Mouse (Mus musculus) heart, postnatal 10 days (tissue): Measurements from ENCODE around the gene Tekt4. TPM values are rescaled to one million over a fixed set of nuclear protein-coding genes. Genes with fewer than 3 reads are reported as not detected.

Experiments
- DNase-seq, 2 experiments: peaks; one replicate each; pipeline ENCODE4 v3.0.0; 2021
- intact Hi-C: fragments of 180-260 bp; cut with DNase I; formaldehyde crosslinking; loops from one replicate; pipeline ENCODE4 v1.15.1; 2025
- total RNA-seq, 2 experiments: library from RNA; stranded (reverse); gene quantifications; 2 replicates each; pipeline ENCODE4 v1.2.3; 2021

The Tekt4 gene
- total RNA-seq, 2 experiments from 2014 or later, result not detected

DNA sequence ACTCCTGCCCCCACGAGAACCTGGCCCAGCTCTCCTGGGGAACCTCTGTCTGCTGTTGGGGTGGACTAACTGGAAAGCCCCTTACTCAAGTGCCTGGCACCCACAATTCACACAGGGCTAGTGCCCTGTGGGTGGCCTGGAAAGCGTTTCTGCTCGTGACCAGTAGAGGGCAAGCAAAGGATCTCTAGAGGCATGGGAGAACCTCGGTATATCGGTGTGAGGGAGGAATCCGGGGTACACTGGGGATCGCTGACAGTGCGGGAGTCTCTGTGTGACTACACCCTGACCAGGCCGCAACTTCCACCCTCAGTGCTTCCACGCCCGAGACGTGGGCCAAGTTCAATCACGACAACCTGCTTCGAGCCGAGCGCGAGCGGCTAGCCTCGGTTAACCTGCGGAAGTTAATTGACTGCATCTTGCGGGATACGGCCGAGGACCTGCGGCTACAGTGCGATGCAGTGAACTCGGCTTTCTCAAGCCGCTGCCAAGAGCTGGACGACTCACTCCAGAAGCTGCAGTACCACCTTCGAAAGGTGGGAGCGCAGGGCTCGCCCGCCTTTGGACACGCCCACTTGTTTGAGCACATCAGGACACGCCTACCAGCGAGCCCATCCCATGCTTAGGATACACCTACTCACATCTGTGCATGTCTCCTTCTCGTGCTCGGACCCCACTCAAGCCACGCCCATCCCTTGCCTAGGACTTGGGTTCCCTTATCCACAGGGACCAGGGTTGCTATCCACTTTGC is 20.1 kb downstream of the Tekt4 start:
- DNase-seq, result peak in 1 of 2 experiments; percentile 75
- intact Hi-C loops, result no loop called here

DNA sequence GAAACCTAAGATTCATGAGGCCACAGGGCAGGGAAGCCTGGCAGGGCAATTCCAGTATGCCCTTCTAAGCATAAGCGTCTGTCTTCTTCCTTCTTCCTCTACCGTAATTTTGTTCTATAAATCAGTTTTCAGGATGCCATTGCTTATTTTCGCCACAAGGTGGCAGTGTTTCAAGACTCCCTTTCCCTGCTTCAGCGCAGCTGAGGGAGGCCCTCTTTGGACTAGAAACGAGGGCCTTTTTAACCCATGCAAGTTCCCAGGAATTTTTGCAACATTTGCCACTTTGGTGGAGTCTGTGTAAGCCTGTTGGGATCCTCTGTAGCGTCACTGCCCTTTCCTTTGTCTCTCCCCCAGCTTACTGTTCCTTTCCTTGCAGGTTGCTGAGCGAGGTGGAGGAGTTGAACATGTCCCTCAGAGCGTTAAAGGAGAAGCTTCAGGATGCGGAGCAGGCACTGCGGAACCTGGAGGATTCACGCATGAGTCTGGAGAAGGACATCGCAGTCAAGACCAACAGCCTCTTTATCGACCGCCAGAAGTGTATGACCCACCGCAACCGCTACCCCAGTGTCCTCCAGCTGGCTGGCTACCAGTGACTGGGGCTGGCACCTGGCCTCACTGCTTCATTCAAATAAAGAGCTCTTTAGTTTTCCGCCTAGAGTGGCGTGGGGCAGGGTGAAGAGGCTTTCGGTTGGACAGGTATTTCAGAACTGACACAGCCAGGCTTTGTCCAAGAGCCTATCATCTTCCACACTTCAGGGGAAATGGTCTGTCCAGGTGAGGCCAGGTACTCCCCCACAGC is 21.7 kb downstream of the Tekt4 start:
- DNase-seq, result peak; percentile 62 to 78
- intact Hi-C loops, result loop anchor here (1.0 kb wide), 2 partner anchors 31 to 222 kb away; no protein-coding TSS in a partner anchor

DNA sequence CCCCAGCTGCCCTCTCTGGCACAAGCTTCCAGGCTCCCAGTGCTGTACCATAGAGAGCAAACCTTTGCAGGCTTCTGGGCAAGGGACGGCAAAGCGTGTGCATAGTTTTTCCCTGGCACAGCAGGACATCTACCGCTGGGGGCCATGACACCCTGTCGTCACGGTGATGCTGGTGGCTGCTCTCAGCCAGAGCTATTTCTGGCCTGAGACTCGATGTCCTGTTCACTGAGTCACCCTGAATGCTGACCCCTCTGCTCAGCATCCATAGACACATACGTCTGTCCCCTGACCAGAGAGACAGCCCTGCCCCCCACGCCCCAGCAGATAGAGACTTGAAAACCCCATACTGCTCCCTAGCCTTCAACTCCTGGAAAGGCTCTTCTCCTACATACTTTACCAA is 25.7 kb downstream of the Tekt4 start:
- intact Hi-C loops, result no loop called here
- DNase-seq, result no peak

DNA sequence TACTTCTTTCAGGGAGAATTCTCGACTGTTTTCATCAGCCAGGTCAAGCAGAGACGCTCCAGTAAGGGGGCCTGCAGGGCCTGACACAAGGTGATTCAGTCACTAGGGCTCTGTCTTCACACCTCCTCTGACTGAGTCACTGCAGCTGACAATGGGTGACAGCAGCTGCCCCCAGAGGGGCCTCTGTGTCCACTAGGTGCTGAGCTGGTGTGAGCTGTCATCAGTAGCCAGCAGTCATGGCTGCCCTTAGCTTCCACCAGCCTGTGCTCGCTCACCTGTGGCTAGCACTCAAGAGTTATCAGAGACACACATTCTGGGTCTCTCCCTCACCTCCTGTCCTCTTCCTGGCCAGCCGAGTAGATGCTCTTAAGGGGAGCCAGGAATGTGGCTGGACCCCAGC is 26.4 kb downstream of the Tekt4 start:
- intact Hi-C loops, result no loop called here
- no peak for DNase-seq

DNA sequence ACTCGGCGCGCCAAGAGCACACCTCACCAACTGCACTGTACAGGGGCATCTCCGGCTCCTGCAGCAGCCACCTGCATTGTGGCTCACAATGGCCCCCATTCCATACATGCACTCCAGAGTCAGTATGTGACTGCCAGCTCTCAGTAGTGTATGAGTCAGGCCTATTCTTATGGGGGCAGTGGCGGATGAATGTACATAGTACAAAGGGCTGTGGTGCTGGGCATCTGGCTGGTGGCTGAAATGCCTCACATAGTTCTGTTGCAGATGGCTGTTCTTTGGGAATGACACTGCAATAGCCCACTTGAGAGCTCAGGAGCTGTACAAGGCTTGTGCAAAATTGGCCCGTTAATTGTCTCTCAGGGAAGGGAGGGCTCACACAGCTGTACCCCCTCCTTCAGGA is 27.7 kb downstream of the Tekt4 start:
- intact Hi-C loops, result no loop called here
- no peak for DNase-seq

DNA sequence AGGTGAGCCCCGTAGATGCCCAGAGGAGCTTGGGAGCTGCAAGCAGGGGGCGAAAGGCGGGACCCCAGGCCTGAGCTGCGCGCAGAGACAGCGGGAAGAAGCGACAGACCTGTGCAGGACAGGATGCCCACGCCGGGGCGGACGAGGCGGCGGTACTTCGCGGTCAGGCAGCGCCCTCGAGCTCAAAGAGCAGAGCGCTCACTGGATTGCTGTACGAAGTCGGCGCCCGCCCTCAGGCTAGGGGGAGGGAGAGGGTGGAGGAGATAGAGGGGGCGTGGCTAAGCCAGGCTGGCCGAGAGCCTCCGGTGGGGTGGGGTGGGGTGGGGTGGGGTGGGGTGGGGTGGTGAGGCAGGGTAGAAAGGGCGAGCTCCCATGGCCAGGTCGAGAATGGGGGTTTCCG is 42.6 kb downstream of the Tekt4 start, which contains the start of gene Sstr5:
Gene Sstr5, minus strand, starts transcription at position 276 of the 400 bp plus-strand sequence.
- intact Hi-C loops, result no loop called here
- DNase-seq, result no peak

DNA sequence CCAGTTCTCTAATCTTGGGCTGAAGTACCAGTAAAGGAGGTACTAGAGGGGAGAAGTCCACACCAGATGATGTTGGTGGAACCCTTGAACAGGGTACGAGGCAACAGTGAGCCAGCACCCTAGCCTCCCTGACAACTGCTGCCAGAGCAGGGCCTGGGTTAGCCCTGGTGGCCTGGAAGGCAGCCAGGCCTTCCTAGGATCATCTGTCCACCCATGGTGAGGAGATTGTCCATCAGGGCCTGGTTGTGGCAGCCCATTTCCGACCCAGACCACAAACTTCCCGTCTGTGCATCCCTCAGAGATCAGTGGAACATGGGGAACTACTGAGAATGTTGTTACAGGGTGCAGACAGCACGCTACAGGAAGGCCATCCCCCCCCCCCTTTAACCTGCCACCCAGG is 48.2 kb downstream of the Tekt4 start:
- no peak for DNase-seq
- intact Hi-C loops, result loop anchor here (10.0 kb wide), 1 partner anchor 192 kb away; no protein-coding TSS in a partner anchor

DNA sequence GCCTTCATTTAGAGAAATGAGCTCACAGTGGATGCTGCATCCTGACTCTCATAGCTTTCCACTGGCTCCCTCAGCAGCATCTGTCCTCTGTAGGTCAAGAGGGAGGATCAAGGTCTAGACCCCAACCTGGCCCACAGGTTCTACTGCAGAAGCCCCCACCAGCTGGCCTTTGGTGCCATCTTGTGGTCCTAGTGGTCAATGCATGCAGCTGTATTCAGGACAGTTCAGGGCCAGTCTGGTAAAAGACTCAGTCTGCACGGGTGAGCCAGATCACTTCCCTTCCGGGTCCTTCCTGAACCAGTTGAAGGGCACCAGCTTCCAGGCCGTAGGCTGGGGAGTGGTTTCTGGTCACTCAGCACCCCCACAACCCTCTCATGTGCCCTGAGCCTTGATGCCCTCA is 53.4 kb downstream of the Tekt4 start:
- DNase-seq, result peak; percentile 71 to 85
- intact Hi-C loops, result loop anchor here (1.0 to 10.0 kb wide), 2 partner anchors 31 to 187 kb away; no protein-coding TSS in a partner anchor

DNA sequence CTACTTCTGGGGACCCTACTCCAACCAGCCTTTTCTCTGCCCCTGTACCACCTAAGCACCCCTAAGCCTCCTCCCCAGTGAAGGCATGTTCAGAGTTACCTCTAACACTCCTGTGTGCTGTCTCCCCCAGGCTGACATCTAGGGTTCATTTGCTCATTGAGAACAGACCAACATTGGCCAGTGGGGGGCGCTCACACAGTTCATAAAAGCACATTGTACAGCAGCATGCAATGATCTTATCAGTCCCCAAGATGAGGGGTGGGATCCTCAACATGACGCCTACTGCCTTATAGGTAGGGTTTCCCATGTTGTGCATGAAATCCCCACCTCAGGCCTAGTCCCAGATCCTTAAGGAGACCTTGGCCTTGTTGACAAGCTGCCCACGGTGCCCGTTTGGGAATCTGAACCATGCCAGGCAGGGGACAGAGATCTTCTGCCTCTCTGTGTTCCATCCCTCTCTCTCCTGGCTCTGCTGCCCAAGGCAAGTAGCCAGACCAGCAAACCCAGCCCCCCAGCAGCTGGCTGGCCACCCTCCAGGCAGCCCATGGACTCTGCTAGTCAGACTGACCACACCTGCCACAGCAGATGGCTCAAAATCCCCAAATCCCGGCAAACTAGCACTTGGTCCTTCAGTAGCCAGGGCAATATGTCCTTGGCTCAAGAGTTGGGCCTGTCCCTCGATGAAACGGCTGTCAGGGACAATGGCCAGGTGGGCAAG is 54.6 kb downstream of the Tekt4 start:
- intact Hi-C loops, result loop anchor here (10.0 kb wide), 1 partner anchor 186 kb away; no protein-coding TSS in a partner anchor

DNA sequence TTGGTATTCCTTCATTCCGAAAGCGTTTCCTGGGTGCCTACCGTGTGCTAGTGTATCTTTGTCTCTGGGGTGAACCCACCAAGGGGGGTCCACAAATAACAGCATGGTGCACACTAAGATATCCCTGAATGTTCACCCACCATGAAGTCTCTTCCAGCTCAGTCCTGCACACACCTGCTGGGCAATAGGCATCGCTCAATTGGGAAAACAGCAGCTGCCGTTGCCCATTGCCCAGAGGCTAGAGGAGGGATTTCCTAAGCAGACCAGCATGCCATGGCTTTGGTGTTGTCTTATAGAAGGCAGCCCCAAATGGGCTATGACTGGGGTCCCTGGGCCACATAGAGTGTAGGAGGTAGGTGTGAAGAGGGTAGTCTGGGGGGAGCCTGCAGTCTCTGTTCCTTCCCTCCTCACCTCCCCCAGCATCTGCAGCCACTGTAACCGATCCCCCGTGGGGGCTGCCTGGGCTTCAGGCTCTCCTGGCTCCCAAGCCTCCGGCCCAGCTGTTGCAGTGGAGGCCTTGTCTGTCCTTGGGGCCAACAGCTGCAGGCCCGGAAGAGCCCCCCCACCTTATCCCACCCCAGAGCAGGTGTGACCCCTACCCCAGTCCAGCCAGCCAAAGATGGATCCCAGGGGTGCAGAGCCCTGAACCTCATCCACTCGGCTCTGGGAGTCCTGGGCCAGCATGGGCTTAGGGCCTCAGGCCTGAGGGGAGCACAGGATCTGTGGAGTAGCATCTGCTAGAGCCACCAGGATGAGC is 55.8 kb downstream of the Tekt4 start:
- peak; percentile 18 to 41 for DNase-seq
- intact Hi-C loops, result no loop called here

More for the DNA sequence above, 54.6 kb downstream of the Tekt4 start:
- DNase-seq, result peak; percentile 33 to 48

DNA sequence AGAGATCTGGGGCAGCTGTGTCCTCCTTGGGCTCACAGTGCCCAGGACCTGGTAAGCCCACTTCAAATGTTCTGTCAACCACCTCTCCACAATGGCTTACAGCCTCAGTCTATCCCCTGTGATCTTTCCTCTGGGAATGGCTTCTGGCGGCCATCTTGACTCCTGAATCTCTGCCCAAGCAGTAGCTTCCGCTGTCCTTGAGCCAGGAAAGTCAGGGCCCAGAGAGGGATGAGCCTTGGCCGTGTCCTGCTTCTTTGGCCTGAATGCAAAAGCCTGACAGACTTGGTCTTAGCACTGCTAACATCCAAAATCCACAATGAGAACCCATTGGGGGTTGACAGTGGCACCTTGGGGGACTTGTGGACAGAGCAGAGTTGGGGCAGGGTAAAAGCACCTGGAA is 57.5 kb downstream of the Tekt4 start:
- peak in 1 of 2 experiments; percentile 18 for DNase-seq
- intact Hi-C loops, result no loop called here

DNA sequence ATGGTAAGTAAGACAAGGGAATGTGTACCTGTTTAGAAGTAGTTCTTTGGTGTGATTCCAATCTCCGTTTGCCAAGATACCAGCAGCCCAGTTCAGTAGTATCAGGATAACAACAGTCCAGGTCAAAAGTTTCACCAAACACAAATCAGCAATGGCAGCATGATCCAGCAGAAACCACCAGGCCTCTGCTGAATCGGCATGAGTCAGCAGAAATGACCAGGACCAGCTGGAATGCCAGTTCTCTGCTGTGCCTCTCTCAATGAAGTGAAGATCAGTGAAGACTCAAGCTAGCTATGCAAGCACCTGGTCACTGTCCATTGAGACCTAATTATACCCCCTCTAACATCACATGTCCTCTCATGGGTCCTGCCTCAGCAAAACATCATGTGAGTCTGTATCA is 59.6 kb downstream of the Tekt4 start:
- intact Hi-C loops, result no loop called here
- DNase-seq, result no peak

DNA sequence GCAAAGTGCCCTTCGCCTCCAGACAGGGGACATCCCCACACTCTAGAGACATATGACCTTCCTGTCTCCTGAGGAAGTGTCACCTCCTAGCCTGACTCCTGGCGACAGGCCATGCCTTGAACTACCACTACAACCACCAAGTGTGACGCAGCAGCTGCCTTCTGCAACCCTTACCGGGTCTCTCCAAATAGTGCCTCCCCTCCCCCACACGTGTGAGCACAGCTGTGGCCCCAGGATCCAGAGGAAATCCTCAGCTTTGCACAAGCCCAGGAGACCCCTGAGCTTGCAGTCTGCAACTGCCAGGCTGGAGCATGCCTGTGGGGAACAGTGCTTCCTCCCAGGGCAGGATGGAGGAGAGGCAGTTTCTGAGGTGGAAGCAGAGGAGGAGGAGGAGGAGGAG is 61.9 kb downstream of the Tekt4 start:
- no peak for DNase-seq
- intact Hi-C loops, result no loop called here

DNA sequence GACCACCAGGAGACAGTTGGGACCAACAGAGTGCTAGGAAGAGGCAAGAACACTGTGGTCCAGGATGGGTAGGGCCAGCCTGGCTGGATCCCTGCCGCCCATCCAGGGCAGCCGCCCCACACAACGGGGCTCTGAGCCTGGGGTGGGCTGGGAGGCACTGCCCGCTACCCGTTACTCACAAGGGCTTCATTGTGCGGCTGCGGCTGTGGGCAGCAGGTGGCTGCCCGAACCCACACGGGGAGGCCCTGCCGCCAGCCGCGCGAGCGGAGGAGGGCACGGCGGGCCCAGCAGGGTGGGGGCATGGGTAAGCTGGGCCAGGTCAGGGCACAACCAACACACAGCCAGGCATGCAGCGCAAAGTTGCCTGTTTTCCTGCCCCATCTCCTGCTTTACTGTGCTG is 63.7 kb downstream of the Tekt4 start:
- no peak for DNase-seq
- intact Hi-C loops, result no loop called here

DNA sequence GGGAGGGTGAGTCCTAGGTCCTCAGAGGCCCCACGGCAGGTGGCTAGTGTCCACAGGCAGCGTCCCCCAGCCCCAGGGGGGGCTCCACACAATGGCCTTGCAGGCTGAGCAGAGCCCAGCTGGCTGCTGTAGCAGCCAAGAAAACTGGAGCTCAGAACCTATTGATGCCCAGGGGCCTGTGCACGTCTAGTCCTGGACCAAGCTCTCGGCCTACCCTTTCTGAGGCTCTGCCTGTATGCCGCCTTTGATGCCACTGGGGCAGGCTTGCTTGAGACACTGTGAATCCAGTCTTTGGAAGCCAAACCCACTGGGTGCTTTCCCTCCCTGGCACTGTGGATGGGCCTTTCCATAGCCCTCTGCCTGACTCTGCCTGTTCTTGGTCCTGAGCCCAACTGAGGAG is 65.1 kb downstream of the Tekt4 start:
- no peak for DNase-seq
- intact Hi-C loops, result no loop called here

DNA sequence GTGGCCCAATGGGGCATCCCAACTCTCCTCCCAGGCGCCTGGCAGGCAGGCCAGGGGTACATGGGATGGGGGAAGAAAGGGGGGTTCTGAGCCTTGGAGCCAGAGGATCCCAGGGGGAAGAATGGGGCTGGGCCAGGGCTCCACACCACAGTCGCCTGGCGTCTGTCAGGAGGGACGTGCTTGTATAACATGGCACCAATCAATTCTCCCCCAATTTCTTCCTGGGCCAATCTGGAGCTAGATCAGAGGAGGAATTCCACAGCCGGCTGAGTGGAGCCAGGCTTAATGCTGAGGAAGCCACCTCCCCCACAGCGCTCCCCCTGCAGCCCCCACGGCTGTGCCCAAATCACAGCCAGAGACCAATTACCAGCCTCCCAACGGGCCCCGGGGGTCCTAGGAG is 66.1 kb downstream of the Tekt4 start:
- no peak for DNase-seq
- intact Hi-C loops, result no loop called here

DNA sequence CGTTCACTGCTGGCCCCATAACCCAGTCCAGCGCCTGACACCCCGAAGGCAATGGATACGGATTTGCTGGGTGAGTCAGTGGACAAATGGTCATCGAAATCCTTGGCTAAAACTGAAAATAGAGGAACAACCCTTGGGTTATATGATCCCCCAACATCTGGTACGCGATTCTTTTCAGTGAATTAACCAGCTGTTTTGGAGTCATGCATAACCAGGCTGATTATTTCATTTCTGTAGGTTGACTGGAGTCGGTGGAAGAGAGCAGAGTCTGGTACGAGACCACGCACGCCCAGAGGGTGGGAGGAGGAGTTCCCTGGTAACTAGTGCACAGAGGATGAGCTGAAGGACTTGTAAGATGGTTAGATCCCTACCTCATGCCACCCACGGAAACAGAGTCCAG is 67.7 kb downstream of the Tekt4 start:
- intact Hi-C loops, result no loop called here
- DNase-seq, result no peak
